Mouse (Mus musculus): Measurements from ENCODE around the gene Gpr18. TPM values are rescaled to one million over a fixed set of nuclear protein-coding genes. Genes with fewer than 3 reads are reported as not detected.
A peak's percentile ranks its signal among the peaks of the same experiment; 100 is the strongest.
"Not testable (repeated sequence)": the region's sequence is repeated elsewhere in the genome, so short reads cannot be mapped to it uniquely, and the experiment has no call there.

The Gpr18 gene
- total RNA-seq, 2 experiments from 2014 or later, result not detected

DNA sequence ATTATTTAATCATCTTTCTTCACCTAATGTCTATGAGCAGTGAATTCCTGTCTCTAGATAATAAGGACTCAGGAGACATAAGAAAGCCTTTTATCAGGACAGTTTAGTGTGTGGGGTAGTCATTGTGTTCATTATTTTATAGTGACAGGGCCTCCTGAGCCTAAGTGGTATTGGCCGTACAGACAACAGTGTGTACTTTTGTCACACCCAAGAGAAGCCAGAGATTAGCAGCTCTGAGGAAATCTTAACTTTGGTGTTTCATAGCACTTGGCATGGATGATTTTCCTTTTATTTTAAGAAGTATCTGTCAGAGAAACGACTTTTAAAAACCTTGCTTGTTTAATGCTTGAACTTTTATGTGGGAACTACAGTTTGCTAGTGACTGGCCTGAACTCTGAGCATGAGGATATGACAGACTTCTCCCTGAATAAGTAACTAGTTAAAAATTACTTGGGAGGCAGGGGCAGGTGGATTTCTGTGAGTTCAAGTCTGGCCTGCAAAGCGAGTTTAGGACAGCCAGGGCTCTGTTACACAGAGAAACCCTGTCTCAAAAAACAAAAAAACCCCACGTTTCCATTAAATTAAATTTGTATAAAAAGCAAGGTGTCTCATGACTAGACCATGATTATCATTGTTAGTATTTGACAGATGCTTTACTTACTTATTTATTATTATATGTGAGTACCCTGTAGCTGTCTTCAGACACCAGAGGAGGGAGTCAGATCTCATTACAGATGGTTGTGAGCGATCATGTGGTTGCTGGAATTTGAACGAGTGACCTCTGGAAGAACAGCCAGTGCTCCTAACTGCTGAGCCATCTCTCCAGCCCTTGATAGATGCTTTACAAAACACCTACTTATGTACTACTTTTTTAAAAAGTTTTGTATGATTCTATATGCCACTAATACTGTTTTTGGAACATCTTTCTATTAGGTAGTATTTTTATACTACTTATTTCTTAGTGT, 19.2 kb downstream of the Gpr18 start:
- intact Hi-C loops (cut with DNase I), result no loop called here
- no peak for DNase-seq

DNA sequence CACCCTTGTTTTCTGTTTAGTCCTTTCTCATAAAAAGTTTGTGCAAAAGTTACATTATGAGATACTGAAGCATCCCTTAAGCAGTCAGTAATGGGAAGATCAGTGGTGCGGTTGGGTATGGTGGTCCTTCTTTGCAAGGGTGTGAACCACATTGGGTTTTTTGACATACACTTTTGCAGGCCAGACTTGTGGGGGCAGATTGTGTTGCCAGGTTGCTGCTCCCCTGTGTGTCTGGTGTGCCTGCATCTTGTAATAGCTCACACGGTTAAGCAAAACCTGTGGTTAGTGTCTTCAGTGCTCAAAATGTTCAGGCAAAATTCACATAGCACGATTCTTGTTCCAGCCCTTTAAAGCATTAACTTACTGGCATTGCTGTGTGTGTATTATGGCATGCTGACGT, 20.3 kb downstream of the Gpr18 start:
- no peak for DNase-seq
- intact Hi-C loops (cut with DNase I), result no loop called here

DNA sequence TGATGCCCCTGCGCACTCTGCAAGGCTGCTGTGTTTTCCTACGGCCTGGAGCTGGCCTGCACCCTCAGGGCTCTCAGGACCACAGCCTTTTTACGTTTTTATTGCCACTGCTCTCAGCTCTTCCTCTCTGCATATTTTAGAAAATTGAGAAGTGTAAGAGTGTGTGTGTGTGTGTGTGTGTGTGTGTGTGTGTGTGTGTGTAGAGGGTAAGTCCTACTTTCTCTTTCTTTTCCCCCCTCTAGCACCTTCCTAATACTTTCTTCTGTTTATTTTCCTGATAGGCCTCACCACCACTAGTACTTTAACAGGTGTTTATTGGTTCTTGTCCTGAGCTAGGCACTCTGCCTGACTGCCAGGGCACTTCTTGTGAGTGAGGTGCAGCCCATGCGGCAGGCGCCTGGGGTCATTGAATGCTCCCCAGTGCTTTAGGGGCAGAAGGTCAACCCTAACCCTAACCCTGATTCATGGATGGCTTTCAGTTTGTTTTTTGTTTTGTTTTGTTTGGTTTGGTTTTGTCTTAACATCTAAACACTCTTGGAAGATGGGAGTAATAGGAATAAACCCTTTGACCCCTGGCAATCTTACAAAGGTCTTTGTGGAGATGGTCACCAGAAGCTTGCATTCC, 21.0 kb downstream of the Gpr18 start:
- no peak for DNase-seq
- intact Hi-C loops (cut with DNase I), result no loop called here

DNA sequence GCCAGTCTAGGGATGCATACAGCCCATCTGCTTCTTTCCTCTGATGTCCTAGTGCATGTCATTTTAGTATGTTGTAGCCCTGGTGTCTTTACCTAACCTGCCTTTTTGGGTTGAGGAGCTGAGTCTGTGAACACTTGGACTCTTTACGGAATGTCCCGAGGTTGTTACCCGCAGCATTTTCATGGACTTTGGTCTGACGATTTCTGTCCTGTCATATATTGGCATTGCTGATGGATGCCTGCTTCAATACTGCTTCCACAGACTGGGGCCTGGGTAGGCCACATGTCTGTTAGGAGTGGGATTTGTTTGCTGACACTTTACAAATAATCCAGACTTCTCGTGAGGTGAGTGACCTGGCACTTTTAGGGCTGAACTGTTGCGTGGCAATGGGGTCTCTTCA, 21.8 kb downstream of the Gpr18 start:
- DNase-seq, result no peak
- intact Hi-C loops (cut with DNase I), result no loop called here

DNA sequence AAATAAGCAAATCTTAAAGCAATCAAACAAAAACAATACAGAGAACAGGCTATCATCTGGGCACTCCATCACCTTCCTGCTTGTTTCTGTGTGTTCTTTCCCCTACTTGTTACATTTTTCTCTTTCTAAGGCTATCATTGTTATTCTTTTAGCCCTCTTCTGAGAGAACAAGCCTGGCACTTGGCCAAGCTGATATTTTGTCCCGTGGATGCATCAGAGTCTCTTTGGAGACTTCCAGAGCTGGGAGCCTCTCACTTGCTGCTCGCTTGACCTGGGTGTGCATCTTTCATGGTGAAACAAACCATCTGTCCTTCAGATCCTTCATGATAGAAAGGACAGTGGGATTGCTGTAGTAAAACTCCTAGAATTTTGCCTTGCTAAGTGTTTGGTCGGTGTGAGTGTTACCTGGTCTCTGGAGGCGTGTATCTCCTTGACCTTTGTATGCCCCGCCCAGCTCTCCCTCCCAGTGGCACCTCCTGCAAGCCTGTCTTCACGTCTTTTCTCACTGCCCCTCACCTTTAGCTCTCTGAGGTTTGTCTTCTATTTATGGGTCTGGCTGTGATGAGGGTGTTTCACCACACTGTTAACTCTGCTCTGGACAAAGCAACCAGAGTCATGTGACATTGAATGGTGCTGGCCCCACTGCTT, 31.3 kb downstream of the Gpr18 start:
- intact Hi-C loops (cut with DNase I), result no loop called here
- DNase-seq, result no peak

DNA sequence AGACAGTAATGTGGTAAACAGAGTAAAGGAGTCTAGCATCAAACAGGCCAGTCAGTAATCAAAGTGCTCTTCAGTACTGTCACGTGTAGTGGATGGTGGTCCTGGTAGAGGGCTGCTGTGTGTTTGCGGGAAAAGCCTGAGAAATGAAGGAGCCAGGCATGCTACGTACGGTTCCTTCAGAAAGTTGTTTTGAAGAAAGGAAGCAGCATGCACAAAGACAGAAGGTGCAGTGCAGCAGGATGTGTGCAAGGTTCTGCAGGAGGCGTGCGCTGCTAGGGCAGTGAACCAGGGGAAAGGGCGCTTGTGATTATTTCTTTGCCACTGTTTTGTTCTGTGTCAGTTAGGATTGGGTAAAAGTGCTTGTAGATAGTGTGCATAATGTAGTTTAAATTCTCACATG, 34.4 kb downstream of the Gpr18 start:
- intact Hi-C loops (cut with DNase I), result no loop called here
- no peak for DNase-seq

DNA sequence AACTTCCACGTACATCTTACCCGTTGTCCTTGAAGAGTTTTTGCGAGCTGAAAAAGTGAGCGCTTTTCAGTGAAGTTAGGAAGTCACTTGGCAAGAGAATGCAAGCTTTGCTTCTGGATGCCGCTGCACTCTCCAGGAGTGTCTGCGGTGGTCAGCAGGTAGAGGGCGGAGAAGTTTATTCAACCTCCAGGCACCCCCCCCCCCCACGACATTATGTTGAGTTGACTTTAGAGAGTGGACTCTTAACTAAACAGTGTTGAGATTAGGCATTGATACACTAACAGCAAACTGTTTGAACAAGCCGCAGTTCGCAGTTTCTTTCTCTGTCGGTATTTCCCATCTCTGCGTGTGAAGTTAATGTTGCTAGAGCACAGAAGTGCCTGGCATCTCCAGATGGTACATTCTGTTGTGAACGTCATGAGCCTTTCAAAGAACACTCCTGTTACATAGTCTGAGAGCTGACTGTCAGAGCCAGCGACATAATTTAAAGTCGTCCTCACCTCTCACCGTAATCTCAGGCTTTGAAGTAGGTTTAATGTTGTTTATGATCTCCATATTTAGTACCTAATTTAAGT, 36.2 kb downstream of the Gpr18 start:
- no peak for DNase-seq
- intact Hi-C loops (cut with DNase I), result no loop called here

DNA sequence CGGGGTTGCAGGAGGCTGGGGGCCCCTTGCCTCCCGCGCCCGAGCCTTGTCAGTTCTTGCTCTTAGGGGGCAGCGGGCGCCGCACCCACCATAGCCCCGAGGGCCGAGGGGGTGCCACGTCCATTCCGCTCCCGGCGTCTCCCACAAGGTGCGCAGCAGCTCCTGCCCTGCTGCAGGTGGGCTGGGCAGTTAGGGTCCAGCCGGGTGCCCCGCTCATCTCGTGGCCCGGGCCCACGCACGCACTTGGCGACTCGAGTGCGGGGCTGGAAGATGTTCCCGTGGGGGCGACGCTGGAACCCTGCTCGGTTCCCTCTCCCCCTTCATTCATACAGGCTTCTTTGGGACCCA, 36.7 kb downstream of the Gpr18 start:
- intact Hi-C loops (cut with DNase I), result no loop called here
- no peak for DNase-seq

DNA sequence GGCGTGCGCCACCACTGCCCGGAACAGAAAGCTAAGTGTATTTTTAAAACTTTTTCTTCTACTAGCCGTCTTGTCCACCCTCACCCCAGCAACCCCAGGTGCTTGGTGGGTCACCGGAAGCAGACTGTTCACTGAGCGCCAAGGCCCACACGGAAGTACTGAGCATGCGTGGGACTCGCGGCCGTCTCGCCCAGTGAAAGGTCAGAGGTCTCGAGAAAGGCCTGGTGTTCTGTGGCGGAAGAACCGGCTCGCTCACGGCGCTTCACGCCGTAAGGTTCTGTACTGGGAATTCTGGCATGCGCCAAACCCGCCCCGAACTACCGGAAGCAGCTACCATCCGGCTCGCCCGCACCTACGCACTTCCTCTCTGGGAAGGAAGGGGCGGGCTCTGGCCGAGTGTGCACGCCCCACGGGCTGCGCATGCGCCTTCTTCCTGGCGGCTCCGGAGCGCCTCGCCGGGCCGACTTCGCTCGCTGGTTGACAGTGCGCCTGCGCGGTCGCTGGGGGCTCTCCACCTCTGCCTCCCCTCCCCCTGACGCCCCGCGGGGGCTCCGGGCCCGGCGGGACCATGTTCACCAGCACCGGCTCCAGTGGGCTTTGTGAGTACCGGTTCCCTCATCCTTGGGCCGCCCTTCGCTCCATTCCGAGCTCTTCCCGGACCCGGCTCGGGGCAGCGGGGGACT, 37.3 kb downstream of the Gpr18 start, which contains the start of gene Ubac2:
Gene Ubac2, plus strand, starts transcription at position 445 of the 683 bp plus-strand sequence.
- peak; percentile 99 for DNase-seq
- intact Hi-C loops (cut with DNase I), result no loop called here

DNA sequence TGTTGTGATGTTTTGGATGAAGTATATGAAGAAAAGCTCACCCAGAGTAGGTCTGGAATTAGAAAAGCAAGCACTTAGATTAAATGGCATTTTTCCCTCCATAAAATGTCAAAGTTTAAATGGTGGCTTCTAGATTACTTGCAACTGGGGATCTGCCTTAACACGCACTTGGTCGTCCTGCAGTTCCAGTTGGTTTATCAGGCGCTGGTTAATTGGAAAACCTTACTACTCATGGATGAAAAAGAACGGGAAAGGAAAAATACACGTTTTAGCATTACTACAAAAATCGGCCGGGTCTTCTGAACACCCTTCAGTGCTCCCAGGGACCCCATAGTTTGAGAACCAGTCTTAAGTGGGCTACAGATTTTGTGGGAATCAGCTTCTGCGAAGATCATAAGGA, 37.9 kb downstream of the Gpr18 start:
- DNase-seq, result no peak
- intact Hi-C loops (cut with DNase I), result no loop called here

DNA sequence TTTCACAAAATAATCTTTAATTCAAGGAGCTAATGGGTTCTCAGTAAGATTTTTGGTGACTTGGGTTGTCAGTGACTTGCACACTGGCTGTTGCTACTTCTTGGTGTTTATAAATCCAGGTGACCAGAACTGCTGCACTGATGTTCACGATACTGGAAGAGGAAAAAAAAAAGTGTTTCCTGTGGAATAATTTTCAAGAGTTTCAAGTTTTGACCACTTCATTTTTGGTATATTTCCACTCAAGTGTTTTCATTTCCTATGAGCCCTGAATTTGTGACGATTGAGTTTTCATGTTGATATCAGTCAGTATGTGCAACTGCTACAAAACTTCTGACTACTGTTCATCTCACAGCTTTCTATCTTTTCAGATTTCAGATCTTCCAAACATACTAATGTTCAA, 38.7 kb downstream of the Gpr18 start:
- intact Hi-C loops (cut with DNase I), result no loop called here
- no peak for DNase-seq

DNA sequence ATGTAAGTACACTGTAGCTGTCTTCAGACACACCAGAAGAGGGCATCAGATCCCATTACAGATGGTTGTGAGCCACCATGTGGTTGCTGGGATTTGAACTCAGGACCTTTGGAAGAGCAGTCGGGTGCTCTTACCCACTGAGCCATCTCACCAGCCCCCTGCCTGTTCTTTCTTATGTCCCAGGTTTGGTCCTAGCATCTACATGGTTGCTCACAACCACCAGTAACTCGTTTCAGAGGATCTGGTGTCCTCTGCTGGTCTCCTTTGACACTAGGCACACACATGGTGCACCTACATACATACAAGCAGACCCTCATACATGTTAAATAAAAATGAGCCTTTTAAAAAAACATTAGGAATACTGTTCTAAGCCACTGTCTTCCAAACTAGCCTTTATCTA, 39.4 kb downstream of the Gpr18 start:
- intact Hi-C loops (cut with DNase I); DNase-seq: not testable (repeated sequence)

DNA sequence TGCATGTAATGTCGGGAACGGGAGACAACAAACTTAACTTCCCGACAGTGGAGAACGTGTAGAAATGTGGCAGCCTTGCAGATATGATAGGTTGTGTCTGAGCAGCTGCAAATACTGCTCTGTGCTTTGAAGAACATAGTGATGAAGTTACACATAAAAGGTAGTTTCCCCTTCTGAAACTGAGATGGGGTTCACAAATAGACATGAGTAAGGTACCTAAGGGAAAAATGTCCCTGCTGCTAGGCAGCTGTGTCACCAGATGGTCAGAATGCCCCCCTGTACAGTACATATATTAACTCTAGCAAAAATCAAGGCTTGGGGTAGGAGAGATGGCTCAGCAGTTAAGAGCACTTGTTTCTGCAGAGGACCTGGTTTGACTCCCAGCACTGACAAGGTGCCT, 41.9 kb downstream of the Gpr18 start:
- DNase-seq, result no peak
- intact Hi-C loops (cut with DNase I), result no loop called here

DNA sequence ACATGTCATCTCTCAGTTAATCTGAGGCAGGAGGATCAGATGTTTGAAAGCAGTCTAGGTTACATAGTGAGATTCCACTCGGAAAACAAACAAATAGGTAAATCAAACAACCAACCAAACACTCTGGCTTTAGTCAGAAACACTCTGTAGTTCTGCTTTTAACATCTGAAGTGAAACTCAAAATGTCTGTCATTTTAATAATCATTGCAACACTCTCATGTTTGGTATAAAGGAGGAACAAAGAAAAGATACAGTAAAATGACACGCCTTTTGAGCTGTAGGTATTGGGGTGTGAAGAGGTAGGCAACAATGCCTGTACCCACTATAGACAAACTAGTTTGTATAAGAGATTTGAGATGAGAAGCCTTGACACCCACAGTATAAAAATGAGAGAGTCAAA, 42.4 kb downstream of the Gpr18 start:
- no peak for DNase-seq
- intact Hi-C loops (cut with DNase I), result no loop called here

DNA sequence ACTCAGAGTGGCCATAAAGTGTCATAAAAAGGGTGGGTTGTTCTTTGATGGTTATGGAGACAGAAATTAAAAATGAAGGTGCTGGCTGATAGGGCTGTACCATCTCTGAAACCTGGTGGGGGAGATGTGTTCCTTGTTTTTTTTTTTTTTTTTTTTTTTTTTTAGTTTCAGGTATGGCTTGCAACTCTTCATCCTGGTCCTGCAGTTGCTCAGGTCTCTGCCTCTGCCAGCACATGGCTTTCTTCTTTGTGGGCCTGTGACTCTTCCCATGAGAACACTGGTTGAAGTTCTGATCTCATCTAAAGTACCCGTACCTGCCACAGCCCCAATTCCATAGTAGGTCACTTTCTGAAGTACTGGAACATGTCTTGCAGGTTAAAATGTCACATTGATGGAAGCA, 42.8 kb downstream of the Gpr18 start:
- intact Hi-C loops (cut with DNase I), result no loop called here
- no peak for DNase-seq

DNA sequence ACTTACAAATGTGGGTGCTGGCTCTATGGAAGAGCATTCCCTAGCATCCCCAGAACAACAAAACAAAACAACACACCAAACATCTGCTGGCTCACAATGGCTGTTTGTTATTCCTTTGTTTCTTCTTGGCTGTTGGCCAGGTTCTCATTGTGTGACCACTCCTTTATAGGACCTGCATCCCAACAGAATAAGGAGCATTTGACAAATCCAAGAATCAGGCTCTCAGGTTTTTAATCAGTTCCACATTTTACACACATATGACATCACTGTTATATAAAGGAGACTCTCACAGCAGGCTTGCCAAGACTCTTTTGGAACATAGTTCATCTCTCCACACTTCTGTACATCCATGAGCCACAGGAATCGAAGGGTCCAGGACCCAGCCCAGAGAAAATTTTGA, 46.5 kb downstream of the Gpr18 start:
- no peak for DNase-seq
- intact Hi-C loops (cut with DNase I), result no loop called here

DNA sequence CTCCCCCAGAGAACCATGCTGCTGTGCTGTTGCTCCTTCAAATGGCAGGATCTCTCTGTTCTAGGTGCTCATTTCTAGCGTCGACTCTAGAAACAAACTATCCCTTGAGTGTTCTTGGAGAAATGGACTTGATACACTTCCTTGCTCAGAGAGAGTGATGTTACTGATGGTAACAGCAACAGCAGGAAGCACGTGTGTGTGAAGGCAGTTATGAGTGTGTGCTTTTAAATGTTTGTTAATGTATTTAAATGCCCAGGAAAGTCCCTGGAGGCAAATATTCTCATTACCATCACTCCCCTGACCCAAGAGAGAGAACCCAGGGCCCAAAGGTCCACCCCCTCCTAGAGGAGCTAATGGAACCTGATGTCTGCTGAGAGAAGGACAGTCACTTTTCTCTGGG, 49.0 kb downstream of the Gpr18 start:
- intact Hi-C loops (cut with DNase I), result no loop called here
- DNase-seq, result no peak

DNA sequence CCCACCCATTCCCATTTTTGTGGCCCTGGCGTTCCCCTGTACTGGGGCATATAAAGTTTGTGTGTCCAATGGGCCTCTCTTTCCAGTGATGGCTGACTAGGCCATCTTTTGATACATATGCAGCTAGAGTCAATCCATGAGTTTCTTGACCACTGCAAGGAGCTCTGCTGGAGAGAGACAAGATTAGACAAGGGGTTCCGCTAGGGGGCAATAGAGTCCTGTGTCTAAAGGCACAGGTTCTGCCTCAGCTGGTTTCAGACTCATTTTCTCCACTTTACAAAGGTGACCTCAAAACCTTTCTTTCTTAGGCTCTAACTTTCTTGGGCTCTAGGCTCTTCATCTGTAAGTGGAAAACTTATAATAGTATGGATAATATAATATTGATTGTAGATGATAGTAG, 50.4 kb downstream of the Gpr18 start:
- intact Hi-C loops (cut with DNase I), result not testable (repeated sequence)

More for the DNA sequence above, 50.4 kb downstream of the Gpr18 start:
- peak; percentile 68 for DNase-seq

All from left cerebral cortex, postnatal 4 days (tissue).